Mouse (Mus musculus) monocyte, adult 2 months (primary cell): ENCODE measurements around the gene Ghitm.

Experiments
- DNase-seq, 2 experiments: peaks; one replicate each; pipeline ENCODE4 v3.0.0; 2022; ENCODE audit warnings: low spot score in 2 of 2, low read depth in 1 of 2

The Ghitm gene

GRCm38 (mm10) chr14:37104747-37105146 lies 30.3 kb downstream of the Ghitm start:
- no peak for DNase-seq

GRCm38 (mm10) chr14:37102484-37102883 lies 32.6 kb downstream of the Ghitm start:
- no peak for DNase-seq

GRCm38 (mm10) chr14:37101531-37101930 lies 33.5 kb downstream of the Ghitm start:
- no peak for DNase-seq

GRCm38 (mm10) chr14:37097956-37098530 lies 37.0 kb downstream of the Ghitm start, which contains the start of gene Cdhr1:
Cdhr1 (minus strand) TSS chr14:37098347.
- no peak for DNase-seq

GRCm38 (mm10) chr14:37095556-37095955 lies 39.5 kb downstream of the Ghitm start:
- DNase-seq = no peak

- no peak for DNase-seq
Observed at GRCm38 (mm10) chr14:37094436-37094835, 40.6 kb downstream of the Ghitm start.

GRCm38 (mm10) chr14:37083755-37084154 lies 51.3 kb downstream of the Ghitm start:
- DNase-seq = no peak

- DNase-seq = no peak
Observed at GRCm38 (mm10) chr14:37080724-37081123, 54.3 kb downstream of the Ghitm start.
